Mouse (Mus musculus): Measurements from ENCODE around the gene Gm20388. TPM values are rescaled to one million over a fixed set of nuclear protein-coding genes. Genes with fewer than 3 reads are reported as not detected.
A peak's percentile ranks its signal among the peaks of the same experiment; 100 is the strongest.

Gm20388 gene
- polyA plus RNA-seq, 1 experiment from 2014 or later: not detected

DNA sequence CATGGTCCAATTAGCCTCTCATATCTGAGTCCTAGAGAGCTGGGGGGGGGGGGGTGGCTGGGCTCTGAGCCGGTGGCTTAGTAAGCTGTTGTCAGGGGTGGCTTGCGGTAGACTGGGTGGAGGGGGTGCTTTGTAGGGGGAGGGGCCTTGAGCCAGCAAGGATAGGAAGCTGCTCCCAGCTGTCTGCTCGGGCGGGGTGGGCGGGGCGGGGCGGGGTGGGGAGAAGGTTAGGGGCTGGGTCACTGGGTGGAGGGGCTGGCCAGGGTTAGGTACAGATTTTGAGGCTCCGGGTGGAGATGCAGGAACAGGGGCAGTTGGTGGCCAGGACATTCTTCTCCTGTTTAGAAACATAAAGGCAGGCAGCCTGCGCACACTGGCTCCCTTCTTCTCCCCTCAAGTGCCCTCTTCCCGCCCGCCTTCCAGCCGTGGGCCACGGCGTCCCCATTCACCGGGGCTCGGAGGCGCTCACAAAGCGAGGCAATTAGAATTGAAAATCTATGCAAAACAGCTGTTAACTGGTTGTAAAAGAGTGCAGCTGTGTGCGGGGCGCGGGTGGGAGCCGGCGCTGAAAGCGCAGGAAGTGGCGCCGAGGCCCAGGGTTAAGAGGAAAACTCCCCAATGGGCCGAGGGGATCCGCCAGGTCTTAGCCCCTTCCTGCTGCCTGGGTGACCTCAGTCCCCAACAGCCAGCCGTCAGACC, 622.0 kb downstream of the Gm20388 start:
- peak overlapping the region; percentile 57 for H3K4me2 ChIP-seq
- H3K27me3 ChIP-seq: no peaks in the 10 kb centered on the region
- H3K4me1 ChIP-seq (replicated peaks): peaks cover 83% of the 10 kb centered on the region
- peak overlapping the region; percentile 23; the same call in 1 of the 2 replicates for H3K4me3 ChIP-seq
- 15% methylated on average over 29 of the region's 29 CpGs for WGBS
- no peaks in the 10 kb centered on the region for H3K9me3 ChIP-seq (replicated peaks)
- ATAC-seq (replicated peaks; ENCODE audit: insufficient number of reproducible peaks, insufficient read depth, low FRiP score, low read depth): no peak
- H3K36me3 ChIP-seq: no peaks in the 10 kb centered on the region
- H3K27ac ChIP-seq: peak overlapping the region; percentile 89
- H3K9ac ChIP-seq: 0 out of 2 replicates have a peak overlapping the region, but pooled peaks have one; percentile 4

DNA sequence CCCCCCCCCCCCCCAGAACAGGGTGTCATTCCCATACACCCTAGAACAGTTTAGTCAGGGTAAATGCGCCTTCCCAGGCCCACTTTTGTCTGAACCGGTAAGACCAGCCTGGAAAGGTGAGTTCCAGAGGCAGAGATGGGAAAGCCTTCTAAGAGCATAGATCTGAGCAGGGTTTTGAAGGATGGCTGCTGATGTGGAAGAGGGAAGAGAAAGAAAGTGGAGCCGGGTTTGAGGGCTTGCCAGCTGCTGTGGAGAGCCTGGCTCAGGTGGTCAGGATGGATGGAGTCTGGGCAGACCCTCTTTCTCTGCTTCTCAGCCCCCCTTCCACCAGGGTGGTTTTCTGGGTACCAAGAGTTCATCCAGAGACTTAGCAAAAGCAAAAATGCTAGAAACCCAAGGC, 622.7 kb downstream of the Gm20388 start:
- Histone ChIP-seq H3K4me3 (no peak overlapping the region), H3K27ac (0 out of 2 replicates have a peak overlapping the region, but pooled peaks have one; percentile 89), H3K36me3 (no peaks in the 10 kb centered on the region), H3K4me1 (replicated peaks) (peaks cover 83% of the 10 kb centered on the region), H3K4me2 (peak overlapping the region; percentile 57; the same call in 1 of the 2 replicates), H3K27me3 (no peaks in the 10 kb centered on the region), H3K9me3 (replicated peaks) (no peaks in the 10 kb centered on the region), H3K9ac (no peak overlapping the region)
- no peak for ATAC-seq (replicated peaks; ENCODE audit: insufficient number of reproducible peaks, insufficient read depth, low FRiP score, low read depth)
- WGBS: 57% methylated on average over 3 of the region's 3 CpGs

DNA sequence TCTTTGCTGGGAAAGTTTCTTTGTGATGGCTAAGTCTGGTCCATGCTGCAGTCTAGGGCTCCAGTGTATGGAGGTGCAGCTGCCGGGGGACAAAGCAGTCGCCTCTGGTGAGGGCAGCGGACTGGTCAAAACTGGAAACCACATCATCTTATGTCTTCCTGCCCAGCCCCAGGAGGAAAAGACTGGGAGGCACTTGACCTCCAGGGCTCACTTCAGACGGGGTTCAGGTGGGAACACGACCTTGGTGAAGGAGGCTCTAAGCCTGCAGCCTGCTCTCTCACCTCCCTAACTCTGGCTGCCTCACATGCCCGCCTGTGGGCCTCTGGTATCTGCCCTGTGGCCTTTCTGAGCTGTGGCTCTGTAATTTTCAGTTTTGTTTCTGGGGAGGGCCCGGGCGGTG, 623.4 kb downstream of the Gm20388 start:
- Histone ChIP-seq H3K9ac (no peak overlapping the region), H3K4me2 (no peak overlapping the region), H3K27ac (no peak overlapping the region), H3K9me3 (replicated peaks) (no peaks in the 10 kb centered on the region), H3K36me3 (no peaks in the 10 kb centered on the region), H3K27me3 (no peaks in the 10 kb centered on the region), H3K4me3 (no peak overlapping the region), H3K4me1 (replicated peaks) (peaks cover 83% of the 10 kb centered on the region)
- ATAC-seq (replicated peaks; ENCODE audit: insufficient number of reproducible peaks, insufficient read depth, low FRiP score, low read depth): no peak
- WGBS: 50% methylated on average over 8 of the region's 8 CpGs

DNA sequence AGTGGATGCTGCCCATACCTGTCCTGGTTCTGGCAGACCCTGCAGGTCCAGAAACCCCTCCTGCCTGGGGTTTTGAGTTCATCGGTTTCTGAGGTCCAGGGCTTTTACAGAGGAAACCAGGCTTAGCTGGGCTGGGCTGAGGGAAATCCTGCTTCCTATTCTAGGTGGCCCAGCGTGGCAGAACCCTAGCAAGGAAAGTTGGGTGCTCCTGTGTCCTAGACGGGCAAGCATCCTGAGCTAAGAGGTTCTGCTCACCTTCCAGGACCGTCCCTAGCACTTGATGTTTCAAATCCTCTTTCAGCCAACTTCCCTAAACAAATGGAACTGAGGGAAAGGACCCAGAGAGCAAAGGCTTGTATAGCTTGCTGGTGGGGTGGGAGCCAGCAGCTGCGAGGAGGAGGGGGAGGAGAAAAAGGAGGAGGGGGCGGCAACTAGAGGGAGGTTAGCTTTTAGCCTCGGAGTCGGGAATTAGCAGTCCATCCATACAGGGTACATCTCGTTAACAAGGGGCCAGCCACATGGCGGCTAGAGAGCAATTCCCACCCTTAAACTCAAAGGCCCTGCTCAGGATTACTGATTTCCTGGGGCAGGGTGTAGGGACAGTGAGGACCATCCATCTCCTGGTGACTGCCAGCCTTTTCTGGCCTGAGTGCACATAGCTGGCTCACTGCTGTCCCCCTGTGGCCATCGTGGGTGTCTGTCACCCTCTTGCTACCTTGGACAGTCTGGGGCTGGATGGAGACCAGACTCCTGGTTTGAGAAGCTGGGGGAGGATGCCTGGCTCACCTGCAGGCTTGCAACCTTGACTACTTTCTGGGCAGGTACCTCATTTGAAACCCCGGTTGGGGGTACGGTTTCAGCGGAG, 624.1 kb downstream of the Gm20388 start:
- Histone ChIP-seq H3K9ac (no peak overlapping the region), H3K27ac (no peak overlapping the region)

DNA sequence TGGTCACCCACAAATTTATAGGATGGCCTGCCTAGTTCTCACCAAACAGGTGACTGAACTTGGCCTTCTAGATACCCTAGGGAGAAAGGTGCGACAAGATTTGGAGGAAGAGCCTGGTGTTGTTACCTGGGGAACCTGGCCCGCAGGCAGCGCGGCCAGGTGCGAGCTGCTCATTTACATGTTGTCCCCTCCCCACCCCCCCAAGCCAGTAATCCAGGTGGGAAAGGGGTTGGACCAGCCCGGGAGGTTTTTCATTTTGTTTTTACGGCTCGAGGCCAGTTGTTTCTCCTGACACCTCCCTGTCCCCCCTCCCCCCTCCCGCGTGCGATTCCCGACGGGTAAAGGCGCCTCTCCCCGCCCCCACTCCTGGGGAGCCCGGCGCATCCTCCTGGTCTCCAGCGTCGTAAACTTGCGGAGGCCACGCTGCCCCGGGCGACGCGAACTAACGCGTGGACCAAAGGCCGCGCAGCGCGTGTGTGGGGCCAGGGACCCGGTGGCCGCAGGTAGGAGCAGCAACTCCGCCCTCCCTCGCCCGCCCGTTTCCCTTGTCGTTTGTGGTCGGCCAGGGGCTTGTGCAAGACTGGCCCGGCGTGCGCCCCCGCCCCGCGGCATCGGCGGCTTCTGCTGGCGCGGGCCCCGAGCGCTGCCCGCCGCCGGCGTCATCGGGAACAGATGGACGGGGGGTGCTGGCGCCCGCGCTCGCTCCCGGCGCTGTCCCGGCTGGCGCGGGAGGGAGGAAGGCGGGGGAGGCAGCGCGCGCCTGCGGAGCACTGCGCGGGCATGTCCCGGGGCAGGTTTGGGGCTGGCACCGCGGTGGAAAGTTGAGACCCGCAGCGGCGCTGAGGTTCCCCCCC, 625.0 kb downstream of the Gm20388 start:
- under 1% methylated on average over 79 of the region's 79 CpGs for WGBS
- Histone ChIP-seq H3K4me3 (peak overlapping the region; percentile 64), H3K9ac (peak overlapping the region; percentile 83), H3K9me3 (replicated peaks) (no peaks in the 10 kb centered on the region), H3K27ac (peak overlapping the region; percentile 97), H3K27me3 (no peaks in the 10 kb centered on the region), H3K36me3 (no peaks in the 10 kb centered on the region), H3K4me1 (replicated peaks) (peaks cover 96% of the 10 kb centered on the region), H3K4me2 (peak overlapping the region; percentile 99)
- ATAC-seq (replicated peaks; ENCODE audit: insufficient number of reproducible peaks, insufficient read depth, low FRiP score, low read depth): no peak

More for the DNA sequence above, 624.1 kb downstream of the Gm20388 start:
- peaks cover 86% of the 10 kb centered on the region for H3K4me1 ChIP-seq (replicated peaks)
- no peaks in the 10 kb centered on the region for H3K9me3 ChIP-seq (replicated peaks)
- peak overlapping the region; percentile 99; the same call in 1 of the 2 replicates for H3K4me2 ChIP-seq
- no peaks in the 10 kb centered on the region for H3K36me3 ChIP-seq
- 21% methylated on average over 14 of the region's 14 CpGs for WGBS
- peak; percentile 14; the same call in 1 of the 2 replicates for ATAC-seq (replicated peaks; ENCODE audit: insufficient number of reproducible peaks, insufficient read depth, low FRiP score, low read depth)
- no peaks in the 10 kb centered on the region for H3K27me3 ChIP-seq
- H3K4me3 ChIP-seq: no peak overlapping the region

GRCm38 (mm10) chr8:120536306-120537206, 625.9 kb downstream of the Gm20388 start:
- peak; percentile 45 for ATAC-seq (replicated peaks; ENCODE audit: insufficient number of reproducible peaks, insufficient read depth, low FRiP score, low read depth)
- Histone ChIP-seq H3K27me3 (no peaks in the 10 kb centered on the region), H3K4me3 (peak overlapping the region; percentile 64), H3K27ac (peak overlapping the region; percentile 97), H3K4me2 (peak overlapping the region; percentile 99), H3K36me3 (no peaks in the 10 kb centered on the region), H3K9me3 (replicated peaks) (no peaks in the 10 kb centered on the region), H3K4me1 (replicated peaks) (peaks cover 95% of the 10 kb centered on the region), H3K9ac (peak overlapping the region; percentile 83)
- under 1% methylated on average over 61 of the region's 61 CpGs for WGBS

- no peaks in the 10 kb centered on the region for H3K27me3 ChIP-seq
These were observed 626.7 kb downstream of the Gm20388 start for GRCm38 (mm10) chr8:120537207-120537817.

GRCm38 (mm10) chr8:120537818-120538396, 627.3 kb downstream of the Gm20388 start:
- peak; percentile 24 for ATAC-seq (replicated peaks; ENCODE audit: insufficient number of reproducible peaks, insufficient read depth, low FRiP score, low read depth)
- Histone ChIP-seq H3K4me2 (peak overlapping the region; percentile 99), H3K9me3 (replicated peaks) (no peaks in the 10 kb centered on the region), H3K4me1 (replicated peaks) (peaks cover 95% of the 10 kb centered on the region), H3K36me3 (no peaks in the 10 kb centered on the region), H3K4me3 (peak overlapping the region; percentile 64), H3K27me3 (no peaks in the 10 kb centered on the region), H3K9ac (peak overlapping the region; percentile 83), H3K27ac (peak overlapping the region; percentile 97)
- WGBS: under 1% methylated on average over 36 of the region's 46 CpGs

More at GRCm38 (mm10) chr8:120537207-120537817, 626.7 kb downstream of the Gm20388 start:
- Histone ChIP-seq H3K36me3 (no peaks in the 10 kb centered on the region), H3K9me3 (replicated peaks) (no peaks in the 10 kb centered on the region), H3K9ac (peak overlapping the region; percentile 83), H3K4me1 (replicated peaks) (peaks cover 95% of the 10 kb centered on the region), H3K27ac (peak overlapping the region; percentile 97), H3K4me2 (peak overlapping the region; percentile 99), H3K4me3 (peak overlapping the region; percentile 64)
- under 1% methylated on average over 77 of the region's 79 CpGs for WGBS
- ATAC-seq (replicated peaks; ENCODE audit: insufficient number of reproducible peaks, insufficient read depth, low FRiP score, low read depth): peak; percentile 75

GRCm38 (mm10) chr8:120538397-120539240, 628.0 kb downstream of the Gm20388 start:
- ATAC-seq (replicated peaks; ENCODE audit: insufficient number of reproducible peaks, insufficient read depth, low FRiP score, low read depth): peak; percentile 8
- Histone ChIP-seq H3K9me3 (replicated peaks) (no peaks in the 10 kb centered on the region), H3K27ac (peak overlapping the region; percentile 97), H3K4me3 (peak overlapping the region; percentile 64), H3K27me3 (no peaks in the 10 kb centered on the region), H3K4me1 (replicated peaks) (peaks cover 95% of the 10 kb centered on the region), H3K36me3 (no peaks in the 10 kb centered on the region), H3K4me2 (peak overlapping the region; percentile 99), H3K9ac (peak overlapping the region; percentile 83)
- WGBS: 4% methylated on average over 37 of the region's 37 CpGs
